Mouse (Mus musculus) liver (tissue): ENCODE measurements around the gene Pik3r5.

Experiments used
- DNase-seq: peaks from one replicate; pipeline ENCODE4 v3.0.0-alpha.2; 2020; ENCODE audit warnings: mixed read lengths

Gene Pik3r5

DNA sequence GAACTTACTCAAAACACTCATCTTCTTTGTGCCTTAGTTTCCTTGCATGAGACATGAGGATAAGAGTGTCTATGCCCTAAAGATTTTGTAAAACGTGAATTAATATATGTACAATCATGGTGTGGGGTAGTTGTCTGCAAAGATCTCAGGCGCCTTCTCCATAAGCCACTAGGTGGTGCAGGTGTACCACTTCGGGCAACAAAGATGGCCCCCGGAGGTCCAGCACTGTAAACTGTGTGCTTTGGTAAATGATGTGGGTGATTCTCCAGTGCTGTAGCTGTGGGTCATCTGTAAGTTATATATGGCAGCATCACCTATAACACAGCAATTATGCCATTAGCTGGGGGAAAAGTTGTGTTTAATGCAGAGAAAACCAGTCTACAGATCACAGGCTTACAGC is 27.7 kb upstream of the Pik3r5 start:
- no peak for DNase-seq

DNA sequence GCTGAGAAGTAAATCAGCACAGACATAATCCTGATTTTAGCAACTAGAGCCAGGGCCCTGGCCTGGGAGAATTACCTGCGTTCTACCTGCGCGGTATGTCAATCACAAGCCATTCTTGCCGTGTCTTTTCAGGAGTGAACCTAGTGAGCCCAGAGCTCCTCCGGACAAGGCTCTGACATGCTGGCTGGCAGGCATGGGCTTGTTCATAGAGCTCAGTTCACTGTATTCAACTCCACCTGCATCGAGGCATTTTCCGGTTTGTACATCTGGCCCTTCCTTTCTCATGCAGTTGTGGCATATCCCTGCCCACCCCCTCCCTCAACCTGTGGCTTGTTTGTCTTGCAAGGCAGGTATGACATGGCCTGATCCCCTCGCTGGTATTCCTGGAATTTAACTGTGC is 26.3 kb upstream of the Pik3r5 start:
- DNase-seq = no peak

DNA sequence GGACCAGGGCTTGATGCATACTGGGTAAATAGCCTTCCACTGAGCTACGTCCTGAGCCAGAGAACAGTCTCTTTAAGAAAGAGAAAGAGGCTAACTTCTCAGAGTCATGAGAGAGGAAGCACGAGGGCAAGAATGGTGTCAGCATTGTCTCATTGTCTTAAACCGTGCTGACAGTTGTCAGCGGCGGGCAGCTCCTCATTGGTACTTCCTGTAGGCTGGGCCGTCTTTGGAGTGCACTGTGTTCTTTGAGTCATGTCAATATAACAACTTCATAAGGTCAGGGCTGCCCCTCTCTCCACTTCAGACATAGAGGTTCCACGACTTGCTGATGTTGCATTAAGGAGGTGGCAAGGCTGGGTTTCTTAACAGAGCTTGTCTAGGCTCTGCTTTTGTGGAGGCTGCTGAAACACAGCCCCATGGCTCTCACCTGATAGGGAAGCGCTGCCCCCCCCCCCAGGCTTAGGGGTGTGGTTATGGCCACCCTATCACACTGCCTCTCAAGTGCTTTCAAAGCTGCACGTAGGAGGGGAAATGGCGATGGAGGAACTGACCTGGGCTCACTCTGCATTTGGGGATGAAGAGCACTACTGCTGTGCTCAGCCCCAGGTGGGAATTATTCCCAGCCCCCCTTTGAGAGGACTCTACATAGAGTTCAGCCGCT is 24.5 kb upstream of the Pik3r5 start:
- no peak for DNase-seq

DNA sequence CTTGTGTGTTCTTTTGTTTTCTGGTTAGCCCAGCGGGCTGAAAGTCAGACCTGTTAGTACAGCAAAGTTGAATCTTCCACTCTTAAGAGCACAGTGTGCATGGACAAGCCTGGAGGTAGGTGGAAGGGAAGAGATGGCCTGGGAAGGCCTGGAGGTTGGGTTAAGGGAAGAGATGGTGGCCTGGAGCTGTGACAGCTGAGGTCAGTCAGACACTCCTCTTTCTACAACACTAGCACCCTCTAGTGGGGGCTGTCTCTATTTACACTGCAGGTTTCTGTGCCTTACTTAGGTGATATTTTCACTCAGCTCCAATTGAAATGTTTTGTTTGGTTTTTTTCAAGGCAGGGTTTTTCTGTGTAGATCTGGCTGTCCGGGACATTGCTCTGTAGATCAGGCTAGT is 23.8 kb upstream of the Pik3r5 start:
- peak; percentile 51 for DNase-seq

DNA sequence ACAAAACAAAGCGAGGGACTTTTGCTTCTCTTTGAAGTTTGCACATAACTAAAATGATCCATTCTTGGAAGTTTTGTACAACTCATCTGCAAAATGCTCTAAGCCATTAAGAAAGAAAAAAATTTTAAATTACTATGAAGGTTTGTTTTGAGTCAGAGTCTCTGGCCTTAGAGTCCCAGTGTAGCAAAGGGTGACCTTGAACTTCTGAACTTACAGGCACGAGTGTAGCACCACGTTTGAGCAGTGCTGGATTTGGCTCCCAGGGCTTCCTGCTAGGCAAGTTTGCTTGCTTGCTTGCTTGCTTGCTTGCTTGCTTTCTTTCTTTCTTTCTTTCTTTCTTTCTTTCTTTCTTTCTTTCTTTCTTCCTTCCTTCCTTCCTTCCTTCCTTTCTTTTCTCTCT is 14.9 kb upstream of the Pik3r5 start:
- DNase-seq = no peak

DNA sequence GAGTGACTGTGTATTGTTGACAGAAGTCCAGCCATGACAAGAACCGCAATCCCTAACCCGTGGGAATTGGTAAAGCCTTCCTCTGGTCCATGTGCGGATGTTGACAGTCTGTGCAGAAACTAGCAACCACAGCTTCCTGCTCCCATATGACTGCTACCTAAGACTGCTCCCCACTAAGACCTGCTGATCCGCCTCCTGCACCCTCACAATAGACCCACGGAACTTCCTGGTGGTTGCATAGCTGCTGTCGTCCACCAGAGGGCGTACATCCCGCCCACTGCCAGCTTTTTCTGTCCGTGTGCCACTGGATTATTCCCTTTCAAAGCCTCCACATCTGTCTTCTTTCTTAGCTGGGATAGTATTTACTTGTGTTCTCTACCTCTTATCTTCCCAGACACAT is 14.1 kb upstream of the Pik3r5 start:
- DNase-seq = no peak

DNA sequence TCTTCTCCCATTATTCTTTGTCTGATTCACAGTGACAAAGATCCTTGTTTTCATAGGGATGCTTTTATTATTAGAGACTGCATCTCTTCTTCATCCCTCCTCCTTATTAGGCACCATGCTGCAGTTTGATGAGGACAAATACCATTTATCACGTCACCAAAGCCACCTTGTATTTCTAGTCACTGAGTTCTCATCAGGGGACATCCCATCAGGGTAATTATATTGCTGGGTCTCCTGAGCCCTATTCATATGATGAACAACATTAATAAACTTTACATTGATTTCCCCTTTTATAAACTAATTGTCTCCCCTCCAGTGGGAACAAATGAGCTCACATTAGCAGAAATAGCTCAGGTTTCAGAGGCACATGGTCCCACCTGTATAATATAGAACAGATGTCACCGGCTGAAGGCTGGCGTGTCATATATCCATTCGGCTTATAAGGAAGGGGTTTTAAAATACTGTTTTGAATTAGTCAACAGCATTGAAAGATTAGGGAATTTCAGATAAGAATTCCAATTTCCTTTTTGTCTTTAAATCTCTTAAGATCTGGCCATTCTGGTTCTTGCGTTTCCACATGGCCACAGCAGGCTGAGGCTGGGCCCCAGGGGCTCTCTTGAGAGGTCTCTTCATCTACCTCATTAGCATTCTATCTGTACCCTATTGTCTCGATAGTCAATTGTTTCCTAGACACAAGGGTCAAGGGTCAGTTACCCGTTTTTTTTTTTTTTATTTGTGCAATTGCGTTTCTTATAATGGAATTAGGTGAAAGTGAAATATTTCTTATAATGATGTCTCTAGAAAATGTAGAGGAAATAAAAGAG is 6.2 kb upstream of the Pik3r5 start:
- DNase-seq = no peak

DNA sequence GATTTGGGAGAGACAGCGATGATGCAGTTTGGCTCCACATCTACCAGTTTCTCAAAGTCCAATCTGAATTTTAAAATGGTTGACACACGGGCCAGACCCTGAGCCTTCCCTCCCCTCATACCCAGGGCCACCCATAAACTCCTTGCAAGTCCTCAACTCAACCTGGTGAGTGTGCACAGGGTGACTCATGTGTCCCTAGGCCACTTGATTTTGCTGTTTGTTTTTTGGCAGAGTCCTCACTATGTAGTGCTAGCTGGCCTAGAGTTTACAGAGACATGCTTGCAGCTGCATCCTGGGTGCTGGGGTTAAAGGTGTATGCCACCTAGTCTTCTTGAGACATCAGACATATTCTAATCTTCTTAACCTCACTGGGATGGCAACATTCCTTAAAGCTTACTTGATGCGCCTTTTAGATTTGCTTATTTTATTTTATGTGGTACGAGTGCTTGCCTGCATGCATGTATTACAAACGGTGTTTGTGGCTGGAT is 4.8 kb upstream of the Pik3r5 start:
- DNase-seq = no peak

DNA sequence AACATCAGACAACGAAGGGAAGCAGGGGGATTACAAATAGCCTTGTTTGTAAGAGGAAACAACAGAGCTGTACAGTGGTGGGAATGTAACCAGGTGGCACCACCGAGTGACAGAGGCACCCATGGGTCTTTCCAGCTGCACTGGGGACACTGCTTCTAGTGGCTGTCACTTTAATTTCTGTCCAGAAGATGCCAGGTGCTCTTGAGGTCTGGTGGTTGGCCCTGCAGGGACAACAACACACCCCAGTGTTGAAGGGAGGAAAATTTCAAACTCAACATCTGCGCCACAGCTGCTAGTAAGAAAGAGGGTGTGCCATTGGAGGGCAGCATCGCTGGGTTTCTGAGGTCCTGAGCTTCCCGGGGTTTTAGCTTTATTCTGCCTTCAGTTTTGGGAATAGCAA is 1.3 kb upstream of the Pik3r5 start:
- no peak for DNase-seq

DNA sequence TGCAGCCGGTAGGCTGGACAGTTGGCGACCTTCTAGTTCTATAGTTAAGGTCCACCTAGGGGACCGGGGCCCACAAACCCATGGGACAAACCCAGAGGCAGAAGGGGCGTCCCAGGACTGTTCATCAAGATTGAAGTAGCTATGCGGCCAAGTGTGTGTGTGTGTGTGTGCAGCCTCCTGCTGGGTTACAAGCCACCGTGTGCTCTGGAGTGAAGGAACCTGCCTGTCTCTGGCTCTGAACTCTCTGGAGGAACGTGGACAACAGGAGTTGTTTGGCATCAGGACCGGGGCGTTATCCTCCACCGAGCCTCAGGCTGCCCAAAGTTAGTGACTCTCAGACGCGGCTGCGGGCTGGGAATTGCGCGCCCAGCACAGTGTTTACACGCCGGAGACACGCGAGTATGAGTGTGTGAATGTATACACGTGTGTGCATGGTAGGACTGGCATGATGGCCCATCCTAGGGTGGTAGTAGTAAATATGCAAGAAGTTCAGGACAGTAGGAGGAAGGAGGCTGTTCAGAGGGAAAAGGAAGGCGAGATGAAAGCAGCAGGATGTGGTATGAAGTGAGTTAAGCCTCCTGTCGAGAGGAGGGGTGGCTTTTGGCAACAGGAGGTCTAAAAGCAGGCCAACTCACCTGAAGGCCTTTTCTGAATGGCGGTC is 570 bp downstream of the Pik3r5 start:
- DNase-seq = no peak

DNA sequence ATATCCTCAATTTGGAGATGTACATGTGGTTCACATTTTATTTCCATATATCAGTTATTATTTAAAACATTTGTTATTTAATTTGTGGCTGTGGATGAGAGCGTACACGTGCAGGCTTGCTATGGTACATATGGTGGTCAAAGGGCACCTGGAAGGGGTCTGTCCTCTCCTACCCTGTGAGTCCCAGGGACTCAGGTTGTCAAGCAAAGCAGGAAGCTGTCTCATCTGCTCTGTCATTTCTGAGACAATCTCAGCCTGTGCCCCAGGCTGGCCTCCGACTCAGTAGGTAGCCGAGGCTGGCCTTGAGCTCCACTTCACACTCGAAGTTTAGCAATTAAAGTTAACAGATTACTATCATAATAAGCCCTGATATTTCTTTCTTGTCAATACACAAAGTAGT is 1.6 kb downstream of the Pik3r5 start:
- DNase-seq = no peak

DNA sequence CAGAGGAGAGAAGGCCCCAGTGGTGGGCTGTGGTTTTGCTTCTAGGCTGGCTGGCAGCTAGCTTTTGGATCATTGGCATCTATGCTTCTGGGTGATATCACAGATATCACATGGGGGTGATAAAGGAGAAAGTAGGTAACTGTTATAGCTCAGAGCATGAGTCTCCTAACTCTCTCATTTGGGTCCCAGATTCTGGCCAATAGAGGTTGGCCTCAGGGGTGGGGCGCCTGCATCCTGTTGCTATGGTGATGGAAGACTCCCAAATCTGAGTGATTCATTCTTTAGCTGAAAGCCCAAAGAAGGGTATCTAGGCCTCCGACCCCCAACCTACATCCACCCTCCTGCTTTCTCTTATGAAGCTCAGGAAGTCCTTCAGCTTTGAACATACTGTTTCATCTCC is 2.8 kb downstream of the Pik3r5 start:
- no peak for DNase-seq

DNA sequence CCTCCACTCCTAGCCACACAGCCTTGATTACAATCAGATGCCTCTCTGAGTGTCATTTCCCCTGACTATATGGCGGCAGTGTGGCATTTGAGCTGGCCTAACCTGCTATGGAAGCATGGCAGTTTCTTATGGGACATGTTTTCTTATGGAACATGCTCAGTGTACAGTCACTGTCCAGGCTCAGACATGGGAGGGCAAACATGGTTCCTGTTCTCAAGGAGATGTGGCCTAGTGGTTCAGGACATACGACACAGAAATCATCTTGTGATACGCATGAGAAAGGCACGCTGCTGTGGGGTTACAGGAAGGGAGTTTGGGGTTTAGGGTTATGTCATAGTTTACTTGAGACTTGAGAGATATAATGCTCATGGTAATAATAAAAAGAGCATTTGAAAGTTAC is 3.7 kb downstream of the Pik3r5 start:
- no peak for DNase-seq

DNA sequence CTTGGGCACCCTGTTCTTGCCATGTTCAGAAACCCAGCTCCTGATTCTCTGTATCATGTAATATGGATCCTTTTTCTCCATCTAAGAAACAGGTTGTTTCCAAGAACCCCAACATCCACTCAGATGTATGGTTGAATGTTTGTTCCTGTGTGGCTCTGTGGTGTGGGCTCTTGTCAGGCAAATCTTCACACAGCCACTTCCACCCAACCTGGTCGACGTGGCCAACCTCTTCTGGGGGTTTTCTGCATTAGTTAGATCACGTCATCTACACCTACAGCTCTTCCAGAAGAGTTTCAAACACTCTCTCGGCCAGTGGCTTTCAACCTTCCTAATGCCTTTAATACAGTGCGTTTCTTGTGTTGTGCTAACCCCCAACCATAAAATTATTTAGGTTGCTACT is 4.5 kb downstream of the Pik3r5 start:
- no peak for DNase-seq

DNA sequence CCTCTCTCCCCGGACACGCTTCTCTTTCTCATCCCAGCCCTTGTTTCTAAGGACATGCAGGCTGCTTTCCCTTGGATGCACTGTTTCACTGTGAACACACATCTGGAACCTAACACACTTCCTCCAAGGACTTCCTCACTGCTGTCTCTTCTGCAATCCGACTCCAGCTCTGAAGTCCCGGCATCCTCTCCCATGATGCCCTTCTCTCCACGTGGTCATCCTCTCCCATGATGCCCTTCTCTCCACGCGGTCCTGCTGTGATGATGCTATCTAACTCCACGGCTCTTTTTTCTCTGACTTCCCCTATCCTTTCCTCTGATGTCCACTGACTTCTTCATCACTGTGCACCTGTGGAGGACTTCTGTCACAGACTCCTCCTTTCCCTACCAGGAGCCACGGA is 8.2 kb downstream of the Pik3r5 start:
- DNase-seq = no peak

DNA sequence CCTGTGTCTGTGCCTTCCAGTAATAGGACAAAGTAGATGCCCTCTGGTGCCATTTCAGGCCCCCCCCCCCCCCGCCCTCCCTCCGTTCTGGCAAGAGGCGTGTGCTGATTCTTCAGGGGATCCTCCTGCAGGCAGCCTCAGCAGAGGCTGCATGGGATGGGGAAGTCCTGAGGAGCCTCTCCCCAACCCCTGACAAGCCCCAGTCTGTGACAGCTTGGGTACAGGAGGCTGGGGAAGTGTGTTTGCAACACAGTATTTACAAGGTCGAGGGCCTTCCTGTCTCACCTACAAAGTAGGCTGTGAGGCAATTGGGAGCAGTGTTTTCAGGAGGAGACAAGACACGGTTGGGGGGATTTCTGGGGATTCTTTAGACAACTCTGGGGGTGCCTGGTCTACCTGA is 9.0 kb downstream of the Pik3r5 start:
- DNase-seq = no peak

DNA sequence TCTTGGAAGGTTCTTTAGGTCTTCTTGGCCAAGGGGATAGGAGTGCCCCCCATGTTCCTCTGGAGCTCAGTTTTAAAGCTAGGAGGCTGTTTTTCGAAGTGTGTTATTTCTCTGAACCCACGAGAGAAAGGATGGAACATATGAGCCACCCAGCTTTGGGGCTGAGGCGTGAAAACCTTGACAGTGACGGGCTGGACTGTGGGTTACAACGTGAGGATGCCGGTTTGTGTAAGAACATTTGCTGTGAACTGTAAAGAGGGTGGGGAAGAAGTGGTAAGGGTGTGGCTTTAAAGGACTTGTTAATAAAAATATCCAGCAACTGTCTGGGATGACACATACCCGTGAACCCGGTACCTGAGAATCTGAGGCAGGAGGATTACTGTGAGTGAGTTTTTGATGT is 10.4 kb downstream of the Pik3r5 start:
- no peak for DNase-seq

DNA sequence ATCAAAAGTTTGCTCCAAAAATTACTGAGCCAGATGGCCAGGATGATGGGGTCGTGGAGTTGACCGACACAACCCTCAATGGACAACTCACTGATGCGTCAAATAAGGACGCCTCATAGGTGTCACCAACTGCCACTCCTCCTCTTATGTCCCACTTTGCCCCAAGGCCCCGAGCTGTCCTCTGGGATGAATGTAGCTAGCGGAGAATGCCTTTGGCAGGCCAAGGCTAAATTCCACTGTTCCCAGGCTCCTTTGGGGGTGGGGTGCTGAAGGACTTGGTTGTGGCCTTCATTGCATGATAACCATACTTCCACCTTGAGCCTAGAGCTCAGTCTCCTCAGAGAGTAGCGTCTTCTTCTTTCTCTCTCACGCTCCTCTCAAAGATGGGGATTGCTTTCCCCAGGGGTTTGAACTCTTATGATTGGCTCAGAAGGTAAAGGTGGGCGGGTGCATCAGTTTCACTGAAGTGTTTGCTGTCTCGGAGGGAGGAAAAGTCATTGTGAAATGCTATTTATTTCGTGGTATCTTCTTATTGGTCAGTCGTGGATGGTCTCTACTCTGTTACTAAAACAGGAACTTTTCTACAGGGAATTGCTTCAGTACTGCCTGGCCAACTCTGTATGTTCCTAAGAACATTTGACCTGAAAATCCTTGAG is 11.2 kb downstream of the Pik3r5 start:
- no peak for DNase-seq

DNA sequence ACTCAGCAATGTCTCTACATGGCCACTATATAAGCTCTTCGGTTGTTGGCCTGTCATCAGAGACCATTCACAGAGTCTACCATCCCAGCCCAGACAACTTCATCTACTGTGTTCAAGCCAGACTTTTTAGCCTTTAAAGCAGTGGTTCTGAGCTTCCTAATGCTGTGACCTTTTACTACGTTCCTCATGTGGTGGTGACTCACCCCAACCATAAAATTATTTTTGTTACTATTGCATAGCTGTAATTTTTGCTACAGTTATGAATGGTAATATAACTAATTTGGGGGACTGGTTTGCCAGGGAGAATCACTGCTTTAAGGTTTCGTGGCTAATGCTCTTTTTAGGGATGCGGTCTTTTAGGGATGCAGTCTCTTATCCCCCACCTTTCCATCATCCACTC is 14.0 kb downstream of the Pik3r5 start:
- no peak for DNase-seq

DNA sequence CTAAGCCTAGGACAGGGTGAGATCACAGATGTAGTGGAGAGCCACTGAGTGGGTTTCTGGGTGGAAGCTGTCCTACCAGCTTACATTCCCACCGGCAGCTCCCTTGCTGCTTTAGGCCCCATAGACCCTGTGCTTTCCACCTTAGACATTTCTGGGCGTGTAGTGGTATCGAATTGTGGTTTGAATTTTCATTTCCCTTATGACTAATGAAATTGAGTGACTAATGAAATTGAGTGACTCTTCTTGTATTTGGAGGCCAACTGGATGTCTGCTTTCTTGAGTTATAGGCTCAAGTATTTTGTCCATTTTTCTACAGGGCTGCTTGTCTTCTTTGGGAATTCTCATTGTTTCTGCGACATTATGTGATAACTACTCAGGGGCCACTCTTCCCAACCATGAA is 14.6 kb downstream of the Pik3r5 start:
- DNase-seq = no peak

DNA sequence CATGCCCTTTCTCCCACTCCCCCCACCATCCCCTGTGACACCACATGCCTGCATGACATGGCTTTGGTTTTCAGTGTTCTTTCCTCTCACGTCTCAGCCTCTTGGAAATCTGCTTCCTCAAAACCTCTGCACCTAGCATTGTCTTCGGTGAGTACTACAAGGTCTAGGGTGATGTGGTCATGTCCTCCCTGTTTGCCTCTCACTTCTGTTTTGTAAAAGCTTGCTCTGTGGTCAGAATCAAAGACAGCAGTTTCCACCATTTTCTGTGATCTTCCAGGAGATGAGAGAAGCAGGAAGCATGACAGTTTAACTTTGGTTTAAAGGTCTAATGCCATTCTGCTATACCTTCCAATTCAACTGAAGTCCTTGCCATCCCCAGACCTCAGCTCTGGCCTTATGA is 15.3 kb downstream of the Pik3r5 start:
- no peak for DNase-seq

DNA sequence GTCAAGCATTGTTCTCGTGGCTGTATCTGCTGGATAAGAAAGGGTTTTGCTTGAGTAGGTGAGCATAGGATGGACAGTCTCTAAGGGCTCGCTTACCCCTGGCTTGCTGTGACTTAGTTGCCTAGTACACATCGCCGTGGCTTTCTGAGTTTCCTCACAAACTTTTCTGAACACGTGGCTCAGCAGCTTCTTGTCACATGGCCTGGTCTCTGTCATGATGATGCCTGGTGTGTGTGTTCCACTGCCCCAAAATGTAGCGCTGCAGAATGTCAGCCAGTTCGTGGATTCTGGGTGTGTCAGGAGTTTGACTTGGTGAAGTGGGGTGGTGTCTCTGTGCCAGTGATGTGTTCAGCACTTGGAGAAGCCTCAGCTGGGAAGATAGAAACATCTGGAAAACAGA is 16.4 kb downstream of the Pik3r5 start:
- no peak for DNase-seq

DNA sequence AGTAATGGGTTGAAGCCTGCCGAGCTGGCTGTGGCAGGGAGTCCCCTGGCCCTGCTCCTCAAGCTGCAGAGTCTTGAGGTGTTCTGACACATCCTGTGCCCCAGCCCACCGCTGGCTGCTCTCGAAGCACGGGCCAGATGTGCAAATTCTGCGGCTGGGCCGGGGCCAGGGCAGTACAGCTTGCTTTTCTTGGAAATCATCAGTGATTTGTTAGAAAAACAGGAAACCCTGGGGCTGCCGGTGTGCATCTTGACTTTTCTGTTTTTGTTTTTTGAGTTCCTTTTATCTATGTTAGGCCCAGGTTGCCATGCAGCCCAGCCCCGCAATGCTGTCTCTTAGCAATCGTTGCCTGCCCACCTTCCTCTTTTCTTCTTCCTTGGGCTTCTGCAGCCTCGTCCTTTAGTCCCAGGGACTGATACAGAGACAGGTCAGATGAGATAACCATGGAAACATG is 19.4 kb downstream of the Pik3r5 start:
- peak; percentile 8 for DNase-seq
